Mouse (Mus musculus): ENCODE measurements around the gene Gm6337.
"Not testable (repeated sequence)": the region's sequence is repeated elsewhere in the genome, so short reads cannot be mapped to it uniquely, and the experiment has no call there.

Gene Gm6337

GRCm38 (mm10) chr14:6058167-6058566, at the start of gene Gm6337:
TSS of gene Gm6337 (minus strand) at chr14:6058267.
- in situ Hi-C loops (cut with MboI, MseI), result loop anchor here (10.0 kb wide), 1 partner anchor 1207 kb away; the partner anchor contains the start of gene Gm3727

DNA sequence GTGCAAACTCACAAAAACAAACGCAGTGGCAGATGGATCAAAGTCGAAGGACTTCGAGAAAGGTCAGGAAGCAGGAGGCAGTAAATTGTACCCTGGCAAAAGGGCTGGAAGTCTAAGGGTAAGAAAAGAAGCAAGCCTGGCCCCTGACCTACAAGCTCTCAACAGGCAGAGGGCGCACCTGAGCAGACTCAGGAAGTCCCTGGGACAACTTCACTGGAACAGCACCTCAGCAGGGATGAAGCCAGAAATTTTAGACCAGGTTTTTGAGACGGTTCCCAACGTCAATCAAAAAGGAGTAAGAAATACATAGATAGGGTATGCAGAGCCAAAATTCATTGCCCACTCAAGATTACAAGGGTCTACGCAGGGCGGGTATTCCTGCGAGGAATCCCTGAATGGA, 49.4 kb upstream of the Gm6337 start:
- in situ Hi-C loops (cut with MboI, MseI), result not testable (repeated sequence)

DNA sequence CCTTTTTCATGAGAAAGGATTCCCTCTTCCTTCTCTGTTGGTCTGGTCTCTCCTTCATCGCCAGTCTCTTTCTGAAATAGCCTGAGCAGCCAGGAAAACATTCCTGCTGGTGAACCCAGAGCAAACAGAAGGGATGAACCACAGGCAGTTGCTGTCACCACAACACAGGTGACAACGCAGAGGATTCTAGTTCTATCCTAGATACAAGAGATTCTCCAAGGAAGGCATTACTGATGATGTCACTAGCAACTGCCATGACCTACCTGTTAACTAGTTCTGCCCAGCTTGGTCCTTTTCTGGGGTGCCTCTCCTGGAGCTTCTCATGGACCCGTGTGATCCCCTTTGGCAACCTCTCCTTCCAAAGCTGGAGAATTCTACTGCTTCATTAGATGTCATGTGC, 35.8 kb upstream of the Gm6337 start, which contains the start of gene Gm8206:
Gene Gm8206, minus strand, starts transcription at position 101 of the 400 bp plus-strand sequence.
- in situ Hi-C loops (cut with MboI, MseI), result not testable (repeated sequence)

All from T-helper 1 cell (primary cell).